In genomic region chr7:64139866-64140265, GRCm38 (mm10) we compare ENCODE assay signal across 27 mouse cellular contexts. TPM values are rescaled to one million over a fixed set of nuclear protein-coding genes. Genes with fewer than 3 reads are reported as not detected.
A peak's percentile ranks its signal among the peaks of the same experiment; 100 is the strongest.
DNase-seq lines count a peak whose midpoint lies in the region; ATAC-seq and TF ChIP-seq lines count a peak whose summit lies in the region.
"Had no signal": no experiment of that assay in that cellular context is flagged by ENCODE, and none has a peak within 500 bp of the region (broad histone marks: within the 10 kb centered on the region; RNA-seq: fewer than 3 reads in every experiment).

No protein-coding gene starts in this region.

- H3K4me3 ChIP-seq in thymus, adult 2 months (ENCODE audit: control insufficient read depth, insufficient read depth, low read length) = no peak overlapping the region
- no peak overlapping the region for H3K4me3 ChIP-seq in hindbrain, embryonic 12.5 days
- H3K4me3 ChIP-seq in limb, embryonic 10.5 days = no peak overlapping the region
- H3K4me3 ChIP-seq: embryonic facial prominence, embryonic 10.5 days; embryonic facial prominence, embryonic 12.5 days; forebrain, embryonic 13.5 days; forebrain, embryonic 15.5 days had no signal

- peak; percentile 10 for DNase-seq in urinary bladder, adult 2 months (ENCODE audit: low spot score)
- DNase-seq in urinary bladder, postnatal 10 days (ENCODE audit: low spot score) = no peak
- DNase-seq in thymus, adult 2 months = peak; percentile 49
- peak; percentile 59 for DNase-seq in thymus, postnatal 14 days
- peak; percentile 42 for DNase-seq in thymus, postnatal 4 days
- DNase-seq in cerebellum, adult 9-10 months = no peak
- DNase-seq in limb, embryonic 10.5 days (ENCODE audit: low spot score) = no peak
- DNase-seq: adrenal gland, adult 8-10 months; adrenal gland, postnatal 14 days; adrenal gland, postnatal 36 days; B cell, adult 2 months; cerebellum, adult 11 months; cerebellum, adult 18-20 months; cerebellum, adult 8-10 months; cerebellum, postnatal 10 days; cerebellum, postnatal 25 days; forebrain, postnatal 0 days had no signal

- H3K27ac ChIP-seq in thymus, adult 2 months (ENCODE audit: control insufficient read depth, insufficient read depth, low read length) = peak overlapping the region; percentile 4; the same call in 1 of the 2 replicates
- no peak overlapping the region for H3K27ac ChIP-seq in hindbrain, embryonic 12.5 days
- H3K27ac ChIP-seq in limb, embryonic 10.5 days = no peak overlapping the region
- H3K27ac ChIP-seq: embryonic facial prominence, embryonic 10.5 days; embryonic facial prominence, embryonic 12.5 days; forebrain, embryonic 13.5 days; forebrain, embryonic 15.5 days had no signal

- no peak for TF ChIP-seq CTCF in thymus, adult 2 months (IDR thresholded peaks at IDR 0.05; ENCODE audit: borderline replicate concordance, control insufficient read depth, extremely low read depth, insufficient read depth, low read length, poor library complexity)

- no peak overlapping the region for H3K4me2 ChIP-seq in hindbrain, embryonic 12.5 days (replicated peaks)
- H3K4me2 ChIP-seq: embryonic facial prominence, embryonic 12.5 days; forebrain, embryonic 13.5 days; forebrain, embryonic 15.5 days had no signal

- no peak overlapping the region for H3K9ac ChIP-seq in hindbrain, embryonic 12.5 days
- H3K9ac ChIP-seq: embryonic facial prominence, embryonic 12.5 days; forebrain, embryonic 13.5 days; forebrain, embryonic 15.5 days; forebrain, postnatal 0 days had no signal

- 31% methylated on average over 2 of the region's 2 CpGs for WGBS in thymus, adult 2 months
- WGBS in hindbrain, embryonic 12.5 days = 84% methylated on average over 2 of the region's 2 CpGs
- 67% methylated on average over 2 of the region's 2 CpGs for WGBS in limb, embryonic 10.5 days

- TF ChIP-seq POLR2A in thymus, adult 2 months (IDR thresholded peaks at IDR 0.05; ENCODE audit: control insufficient read depth, extremely low read depth, insufficient read depth, low read length, poor library complexity) = no peak

- peaks cover 41% of the 10 kb centered on the region for H3K4me1 ChIP-seq in thymus, adult 2 months (replicated peaks; ENCODE audit: control insufficient read depth, insufficient read depth, low read length)
- H3K4me1 ChIP-seq in hindbrain, embryonic 12.5 days = no peaks in the 10 kb centered on the region
- peaks cover 3% of the 10 kb centered on the region; the same call in 1 of the 2 replicates for H3K4me1 ChIP-seq in limb, embryonic 10.5 days
- H3K4me1 ChIP-seq: forebrain, embryonic 13.5 days; forebrain, embryonic 15.5 days had no signal

- no peaks in the 10 kb centered on the region for H3K27me3 ChIP-seq in thymus, adult 2 months (ENCODE audit: control insufficient read depth, insufficient read depth, low read length)
- no peaks in the 10 kb centered on the region for H3K27me3 ChIP-seq in hindbrain, embryonic 12.5 days
- H3K27me3 ChIP-seq in limb, embryonic 10.5 days (ENCODE audit: low read depth, poor library complexity, severe bottlenecking) = no peaks in the 10 kb centered on the region
- H3K27me3 ChIP-seq: CH12.LX; embryonic facial prominence, embryonic 12.5 days; forebrain, embryonic 13.5 days; forebrain, embryonic 15.5 days; Patski had no signal

- H3K9me3 ChIP-seq in hindbrain, embryonic 12.5 days (replicated peaks) = no peaks in the 10 kb centered on the region
- H3K9me3 ChIP-seq in limb, embryonic 10.5 days (replicated peaks) = no peaks in the 10 kb centered on the region
- H3K9me3 ChIP-seq: embryonic facial prominence, embryonic 10.5 days; embryonic facial prominence, embryonic 12.5 days; forebrain, embryonic 13.5 days; forebrain, embryonic 15.5 days; G1E had no signal

- no peaks in the 10 kb centered on the region for H3K36me3 ChIP-seq in thymus, adult 2 months (ENCODE audit: control insufficient read depth, insufficient read depth, low read length)
- H3K36me3 ChIP-seq in hindbrain, embryonic 12.5 days = no peaks in the 10 kb centered on the region
- H3K36me3 ChIP-seq in limb, embryonic 10.5 days = no peaks in the 10 kb centered on the region
- H3K36me3 ChIP-seq: embryonic facial prominence, embryonic 10.5 days; embryonic facial prominence, embryonic 12.5 days; forebrain, embryonic 15.5 days; G1E had no signal

- no peak for ATAC-seq in hindbrain, embryonic 12.5 days (ENCODE audit: low FRiP score)
- ATAC-seq: activated CD4-positive, CD25-positive, alpha-beta regulatory T cell, adult 4 months; CD4-positive, CD25-positive, alpha-beta regulatory T cell, adult 4 months; forebrain, embryonic 13.5 days; forebrain, embryonic 15.5 days; forebrain, postnatal 0 days; Patski had no signal

RNA-seq across cellular contexts. Expression of gene Trpm1, which starts 13.8 kb away (rescaled TPM):
- polyA plus RNA-seq in urinary bladder, adult 2 months (2012; rRNA removed) = 0.01 TPM in 1 of 2 replicates, not detected in the other
- polyA plus RNA-seq in thymus, adult 2 months (2012; rRNA removed) = 1.7 and 2.3 TPM in 2 replicates
- 0.31 and 0.43 TPM in 2 replicates for polyA plus RNA-seq in hindbrain, embryonic 12.5 days (2016; fragmentation: Nextera tagmentation; extraction: Ambion mirVana)
- 3.6 TPM in 2 replicates for polyA plus RNA-seq in limb, embryonic 10.5 days (2016; fragmentation: Nextera tagmentation; extraction: Ambion mirVana)
- polyA plus RNA-seq: G1E had no signal

Comparison
In these comparisons a context has a peak if more than half of its experiments do, and no peak if none do; other contexts are left out.
1. DNase-seq: peak in urinary bladder, adult 2 months (single experiment), thymus, adult 2 months (single experiment), thymus, postnatal 14 days (single experiment) and thymus, postnatal 4 days (single experiment); none in urinary bladder, postnatal 10 days (single experiment), cerebellum, adult 9-10 months (single experiment) and limb, embryonic 10.5 days (single experiment).